Mouse (Mus musculus): ENCODE data around the gene Gm10273. TPM values are rescaled to one million over a fixed set of nuclear protein-coding genes. Genes with fewer than 3 reads are reported as not detected.
"Not testable (repeated sequence)": the region's sequence is repeated elsewhere in the genome, so short reads cannot be mapped to it uniquely, and the experiment has no call there.

The Gm10273 gene
- polyA plus RNA-seq (2012; fragmentation: generic; extraction: Trizol) = 4.5 TPM
- long read RNA-seq, experiment 1, transcript Gm10273-201 (1 exons, 1,126 nt) = major isoform, 9 of 9 reads
- long read RNA-seq, experiment 1, partial matches to known transcripts = 0 of 9 reads
- long read RNA-seq, experiment 1, other reads (novel, unspliced or antisense) = 0 of 9 reads
- long read RNA-seq, experiment 2, partial matches to known transcripts = 0 of 1 reads
- long read RNA-seq, experiment 2, other reads (novel, unspliced or antisense) = 0 of 1 reads

DNA sequence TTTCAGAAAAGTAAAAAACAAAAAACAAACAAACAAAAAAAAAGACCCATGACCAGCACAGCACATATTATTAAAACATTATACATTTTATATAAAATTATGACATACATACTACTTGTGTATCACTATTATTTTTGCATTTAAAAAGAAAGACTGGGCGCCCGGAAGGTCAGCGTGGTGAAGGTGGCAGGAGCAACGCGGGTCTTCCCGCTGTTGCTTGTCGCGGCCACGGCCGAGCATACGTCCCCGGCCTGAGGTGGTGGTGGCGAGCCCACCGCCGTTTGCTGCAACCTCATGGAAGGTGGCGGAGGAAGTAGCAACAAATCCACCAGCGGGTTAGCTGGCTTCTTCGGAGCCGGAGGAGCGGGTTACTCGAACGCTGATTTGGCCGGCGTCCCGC is at the start of gene Gm10273:
Gene Gm10273 (plus strand): TSS at position 172 of the 400 bp plus-strand sequence.
- H3ac ChIP-seq (ENCODE audit: control insufficient read depth, insufficient read length, low read depth); H3K36me3 ChIP-seq (ENCODE audit: control insufficient read depth, insufficient read depth); H3K27me3 ChIP-seq (ENCODE audit: control insufficient read depth, insufficient read depth, insufficient read length); H3K79me3 ChIP-seq (ENCODE audit: low read depth); H3K4me3 ChIP-seq (ENCODE audit: insufficient read depth, poor library complexity, severe bottlenecking); H3K79me2 ChIP-seq (ENCODE audit: control insufficient read depth, insufficient read depth): not testable (repeated sequence)

GRCm38 (mm10) chr10:59346560-59346959 is 48.9 kb upstream of the Gm10273 start:
- H3K79me3 ChIP-seq (ENCODE audit: low read depth) = no peaks in the 10 kb centered on the region
- no peak overlapping the region for H3K4me3 ChIP-seq (ENCODE audit: insufficient read depth, poor library complexity, severe bottlenecking)
- TF ChIP-seq CEBPB (IDR thresholded peaks at IDR 0.05; ENCODE audit: low read depth) = no peak
- TF ChIP-seq MYOG (IDR thresholded peaks at IDR 0.05; ENCODE audit: control insufficient read depth, extremely low read depth, insufficient read length) = no peak
- no peak for TF ChIP-seq FOSL1 (IDR thresholded peaks at IDR 0.05; ENCODE audit: insufficient read depth, low read length, poor library complexity, severe bottlenecking)
- TF ChIP-seq MYOD1 (IDR thresholded peaks at IDR 0.05; ENCODE audit: control insufficient read depth, insufficient read length, low read depth) = no peak
- no peak for TF ChIP-seq MAX (IDR thresholded peaks at IDR 0.05)
- no peak for TF ChIP-seq USF1 (IDR thresholded peaks at IDR 0.05; ENCODE audit: low read depth)
- no peak for TF ChIP-seq CTCF (IDR thresholded peaks at IDR 0.05; ENCODE audit: control insufficient read depth, insufficient read depth, insufficient read length)
- H3K79me2 ChIP-seq (ENCODE audit: control insufficient read depth, insufficient read depth) = no peaks in the 10 kb centered on the region
- H3K36me3 ChIP-seq (ENCODE audit: control insufficient read depth, insufficient read depth) = peaks cover 90% of the 10 kb centered on the region
- H3ac ChIP-seq (ENCODE audit: control insufficient read depth, insufficient read length, low read depth) = no peak overlapping the region
- no peaks in the 10 kb centered on the region for H3K27me3 ChIP-seq (ENCODE audit: control insufficient read depth, insufficient read depth, insufficient read length)

- Histone ChIP-seq H3K79me3 (ENCODE audit: low read depth) (no peaks in the 10 kb centered on the region), H3ac (ENCODE audit: control insufficient read depth, insufficient read length, low read depth) (no peak overlapping the region), H3K27me3 (ENCODE audit: control insufficient read depth, insufficient read depth, insufficient read length) (no peaks in the 10 kb centered on the region), H3K4me3 (ENCODE audit: insufficient read depth, poor library complexity, severe bottlenecking) (no peak overlapping the region), H3K36me3 (ENCODE audit: control insufficient read depth, insufficient read depth) (peaks cover 91% of the 10 kb centered on the region), H3K79me2 (ENCODE audit: control insufficient read depth, insufficient read depth) (no peaks in the 10 kb centered on the region)
- TF ChIP-seq MYOG (IDR thresholded peaks at IDR 0.05; ENCODE audit: control insufficient read depth, extremely low read depth, insufficient read length) (no peak), MAX (IDR thresholded peaks at IDR 0.05) (no peak), MYOD1 (IDR thresholded peaks at IDR 0.05; ENCODE audit: control insufficient read depth, insufficient read length, low read depth) (no peak), CTCF (IDR thresholded peaks at IDR 0.05; ENCODE audit: control insufficient read depth, insufficient read depth, insufficient read length) (no peak), CEBPB (IDR thresholded peaks at IDR 0.05; ENCODE audit: low read depth) (no peak), USF1 (IDR thresholded peaks at IDR 0.05; ENCODE audit: low read depth) (no peak), FOSL1 (IDR thresholded peaks at IDR 0.05; ENCODE audit: insufficient read depth, low read length, poor library complexity, severe bottlenecking) (no peak)
Observed at GRCm38 (mm10) chr10:59348200-59348599, 47.2 kb upstream of the Gm10273 start.

GRCm38 (mm10) chr10:59349536-59349935 is 45.9 kb upstream of the Gm10273 start:
- no peaks in the 10 kb centered on the region for H3K79me2 ChIP-seq (ENCODE audit: control insufficient read depth, insufficient read depth)

GRCm38 (mm10) chr10:59353065-59353464 is 42.4 kb upstream of the Gm10273 start:
- no peaks in the 10 kb centered on the region for H3K27me3 ChIP-seq (ENCODE audit: control insufficient read depth, insufficient read depth, insufficient read length)
- H3ac ChIP-seq (ENCODE audit: control insufficient read depth, insufficient read length, low read depth) = no peak overlapping the region
- TF ChIP-seq MYOD1 (IDR thresholded peaks at IDR 0.05; ENCODE audit: control insufficient read depth, insufficient read length, low read depth) (no peak), CTCF (IDR thresholded peaks at IDR 0.05; ENCODE audit: control insufficient read depth, insufficient read depth, insufficient read length) (no peak), CEBPB (IDR thresholded peaks at IDR 0.05; ENCODE audit: low read depth) (no peak), USF1 (IDR thresholded peaks at IDR 0.05; ENCODE audit: low read depth) (no peak)
- H3K79me2 ChIP-seq (ENCODE audit: control insufficient read depth, insufficient read depth) = no peaks in the 10 kb centered on the region
- no peaks in the 10 kb centered on the region for H3K79me3 ChIP-seq (ENCODE audit: low read depth)
- H3K4me3 ChIP-seq (ENCODE audit: insufficient read depth, poor library complexity, severe bottlenecking) = no peak overlapping the region
- peaks cover 84% of the 10 kb centered on the region for H3K36me3 ChIP-seq (ENCODE audit: control insufficient read depth, insufficient read depth)

More at GRCm38 (mm10) chr10:59349536-59349935, 45.9 kb upstream of the Gm10273 start:
- Histone ChIP-seq H3K36me3 (ENCODE audit: control insufficient read depth, insufficient read depth) (peaks cover 91% of the 10 kb centered on the region), H3ac (ENCODE audit: control insufficient read depth, insufficient read length, low read depth) (no peak overlapping the region), H3K79me3 (ENCODE audit: low read depth) (no peaks in the 10 kb centered on the region), H3K4me3 (ENCODE audit: insufficient read depth, poor library complexity, severe bottlenecking) (no peak overlapping the region), H3K27me3 (ENCODE audit: control insufficient read depth, insufficient read depth, insufficient read length) (no peaks in the 10 kb centered on the region)
- no peak for TF ChIP-seq MYOG (IDR thresholded peaks at IDR 0.05; ENCODE audit: control insufficient read depth, extremely low read depth, insufficient read length)
- no peak for TF ChIP-seq MYOD1 (IDR thresholded peaks at IDR 0.05; ENCODE audit: control insufficient read depth, insufficient read length, low read depth)
- TF ChIP-seq CEBPB (IDR thresholded peaks at IDR 0.05; ENCODE audit: low read depth) = no peak
- TF ChIP-seq USF1 (IDR thresholded peaks at IDR 0.05; ENCODE audit: low read depth) = no peak
- no peak for TF ChIP-seq MAX (IDR thresholded peaks at IDR 0.05)
- TF ChIP-seq CTCF (IDR thresholded peaks at IDR 0.05; ENCODE audit: control insufficient read depth, insufficient read depth, insufficient read length) = no peak
- no peak for TF ChIP-seq FOSL1 (IDR thresholded peaks at IDR 0.05; ENCODE audit: insufficient read depth, low read length, poor library complexity, severe bottlenecking)

DNA sequence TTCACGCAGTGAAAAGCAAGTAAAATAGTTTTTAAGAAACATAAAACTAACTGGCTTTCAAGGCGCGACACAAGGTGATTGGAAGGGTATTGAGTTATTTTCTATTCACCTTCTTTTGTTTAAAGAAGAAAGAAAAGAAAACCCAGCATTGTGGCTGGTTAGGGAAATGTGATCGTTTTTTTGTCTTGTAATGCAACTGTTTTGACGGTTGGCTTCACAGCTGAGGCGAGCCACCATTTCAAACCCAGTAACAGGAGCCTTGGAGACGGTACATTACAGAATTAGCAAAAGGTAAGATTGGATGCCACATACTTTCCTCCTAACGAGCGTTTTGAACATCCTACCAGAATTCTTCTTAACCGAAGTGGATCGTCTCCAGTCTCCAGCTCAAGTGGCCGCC is 41.3 kb upstream of the Gm10273 start:
- Histone ChIP-seq H3K4me3 (ENCODE audit: insufficient read depth, poor library complexity, severe bottlenecking) (no peak overlapping the region), H3K79me3 (ENCODE audit: low read depth) (no peaks in the 10 kb centered on the region), H3K36me3 (ENCODE audit: control insufficient read depth, insufficient read depth) (peaks cover 80% of the 10 kb centered on the region), H3K79me2 (ENCODE audit: control insufficient read depth, insufficient read depth) (no peaks in the 10 kb centered on the region), H3K27me3 (ENCODE audit: control insufficient read depth, insufficient read depth, insufficient read length) (no peaks in the 10 kb centered on the region), H3ac (ENCODE audit: control insufficient read depth, insufficient read length, low read depth) (no peak overlapping the region)
- TF ChIP-seq MYOD1 (IDR thresholded peaks at IDR 0.05; ENCODE audit: control insufficient read depth, insufficient read length, low read depth) = no peak
- TF ChIP-seq USF1 (IDR thresholded peaks at IDR 0.05; ENCODE audit: low read depth) = no peak

All from C2C12 (cell line).